Mouse (Mus musculus) kidney, adult 18-20 months (tissue): ENCODE results near the gene Tpm3-rs7.
"Not testable (repeated sequence)": the region's sequence is repeated elsewhere in the genome, so short reads cannot be mapped to it uniquely, and the experiment has no call there.

Source experiments
- DNase-seq: peaks from one replicate; pipeline ENCODE4 v3.0.0; 2021

Tpm3-rs7 gene

GRCm38 (mm10) chr14:113314499-113314898, at the start of gene Tpm3-rs7:
TSS of gene Tpm3-rs7 (plus strand) at chr14:113314608.
- not testable (repeated sequence) for DNase-seq

- no peak for DNase-seq
Measured at GRCm38 (mm10) chr14:113317023-113317422, 2.6 kb downstream of the Tpm3-rs7 start.

- no peak for DNase-seq
Measured at GRCm38 (mm10) chr14:113363361-113363760, 49.0 kb downstream of the Tpm3-rs7 start.
